Mouse (Mus musculus) liver, adult 2 months (tissue): ENCODE measurements around the gene Slc46a3.

ENCODE experiments used
- CTCF ChIP-seq: fragments of 200-500 bp; IDR thresholded peaks from 2 replicates; pipeline ENCODE4 v1.5.1; 2011; ENCODE audit warnings: low read depth, low read length, control low read depth
- POLR2A ChIP-seq: fragments of 200-500 bp; IDR thresholded peaks from 2 replicates; pipeline ENCODE4 v1.6.1; 2011; ENCODE audit warnings: low read length, control low read depth; ENCODE audit not compliant: insufficient read depth; ENCODE audit errors: extremely low read depth

- no peak for TF ChIP-seq CTCF
- no peak for TF ChIP-seq POLR2A
Measured at GRCm38 (mm10) chr5:147924621-147925020, 30.0 kb upstream of the Slc46a3 start.
